Mouse (Mus musculus) cerebellum, adult 18-20 months (tissue): ENCODE data around the gene Eif2s1.
"Not testable (repeated sequence)": the region's sequence is repeated elsewhere in the genome, so short reads cannot be mapped to it uniquely, and the experiment has no call there.

Experiments
- DNase-seq, 2 experiments: peaks; one replicate each; pipeline ENCODE4 v3.0.0; 2021

Gene Eif2s1

GRCm38 (mm10) chr12:78916278-78916677, 54.7 kb downstream of the Eif2s1 start:
- no peak for DNase-seq

- DNase-seq, result peak; percentile 91 to 92
Measured at GRCm38 (mm10) chr12:78918227-78919078, 56.8 kb downstream of the Eif2s1 start.

- DNase-seq, result peak; percentile 77 to 82
Measured at GRCm38 (mm10) chr12:78919079-78919712, 57.6 kb downstream of the Eif2s1 start.

GRCm38 (mm10) chr12:78921421-78921820, 59.8 kb downstream of the Eif2s1 start:
- no peak for DNase-seq

GRCm38 (mm10) chr12:78922058-78922457, 60.4 kb downstream of the Eif2s1 start:
- DNase-seq, result no peak

GRCm38 (mm10) chr12:78922977-78923376, 61.4 kb downstream of the Eif2s1 start:
- not testable (repeated sequence) for DNase-seq

- no peak for DNase-seq
Measured at GRCm38 (mm10) chr12:78923539-78924189, 62.0 kb downstream of the Eif2s1 start.

- DNase-seq, result no peak
Measured at GRCm38 (mm10) chr12:78927287-78927686, 65.7 kb downstream of the Eif2s1 start.

- no peak for DNase-seq
Measured at GRCm38 (mm10) chr12:78929900-78930299, 68.3 kb downstream of the Eif2s1 start.

- DNase-seq, result no peak
Measured at GRCm38 (mm10) chr12:78936494-78936893, 74.9 kb downstream of the Eif2s1 start.
